Mouse (Mus musculus): Measurements from ENCODE around the gene Rps19.

GRCm38 (mm10) chr7:24901842-24902241 is 17.7 kb downstream of the Rps19 start:
- TF ChIP-seq CTCF (IDR thresholded peaks at IDR 0.05; ENCODE audit: low read depth): no peak
- TF ChIP-seq EP300 (optimal IDR thresholded peaks at IDR 0.05): no peak
